Mouse (Mus musculus): Measurements from ENCODE around the gene Slc36a3. TPM values are rescaled to one million over a fixed set of nuclear protein-coding genes. Genes with fewer than 3 reads are reported as not detected.

Gene Slc36a3
- not detected in 2 replicates for total RNA-seq (2017)

- no peak for ATAC-seq (replicated peaks in 1 of 2; ENCODE audit: insufficient read depth in 1 of 2, low FRiP score in 2 of 2, low TSS enrichment in 1 of 2, low read depth in 1 of 2, poor library complexity in 2 of 2, severe bottlenecking in 2 of 2)
Measured at GRCm38 (mm10) chr11:55151608-55152007, at the start of gene Slc36a3. Gene Slc36a3, minus strand, starts transcription at chr11:55151708.

DNA sequence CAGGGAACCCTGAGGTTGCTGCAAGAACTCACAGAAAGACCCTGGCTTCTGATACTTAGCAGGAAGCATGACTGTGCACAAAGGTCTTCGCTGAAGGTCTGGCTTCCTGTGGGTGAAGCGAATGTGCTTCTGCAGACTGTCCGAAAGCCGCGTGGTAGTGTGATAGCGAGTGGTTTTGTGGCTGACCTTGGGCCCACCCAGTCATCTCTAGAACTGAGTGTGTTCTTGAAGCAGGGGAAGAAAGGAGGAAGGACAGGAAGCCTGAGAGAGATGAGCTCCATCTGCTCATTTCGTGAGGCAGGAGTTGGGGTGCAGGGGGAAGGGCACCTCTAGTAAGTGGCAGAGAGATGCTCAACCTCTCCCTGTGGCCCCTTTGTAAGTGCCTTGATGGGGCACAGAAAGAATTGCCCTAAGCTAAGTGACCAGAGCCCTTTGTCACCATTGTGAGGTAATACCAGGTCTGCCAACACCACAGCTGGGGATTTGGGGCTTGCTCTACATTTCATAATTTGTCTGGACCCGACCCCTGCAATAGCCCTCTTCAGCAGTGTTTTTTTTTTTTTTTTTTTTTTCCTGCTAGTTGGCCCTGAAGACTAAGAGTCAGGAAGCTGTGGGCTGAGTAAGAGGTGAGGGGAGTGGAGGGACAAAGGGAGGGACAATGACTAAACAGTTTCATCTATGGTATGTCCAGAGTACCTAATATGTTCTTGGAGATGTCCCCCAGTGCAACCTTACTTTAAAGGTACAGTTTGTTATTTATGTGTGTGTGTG lies 46.4 kb upstream of the Slc36a3 start:
- peak; percentile 82 to 89 for ATAC-seq (replicated peaks in 1 of 2; ENCODE audit: insufficient read depth in 1 of 2, low FRiP score in 2 of 2, low TSS enrichment in 1 of 2, low read depth in 1 of 2, poor library complexity in 2 of 2, severe bottlenecking in 2 of 2)

GRCm38 (mm10) chr11:55197086-55197485 lies 45.6 kb upstream of the Slc36a3 start:
- peak in 1 of 2 experiments; percentile 22; a peak in 1 of 4 replicates for ATAC-seq (replicated peaks in 1 of 2; ENCODE audit: insufficient read depth in 1 of 2, low FRiP score in 2 of 2, low TSS enrichment in 1 of 2, low read depth in 1 of 2, poor library complexity in 2 of 2, severe bottlenecking in 2 of 2)

DNA sequence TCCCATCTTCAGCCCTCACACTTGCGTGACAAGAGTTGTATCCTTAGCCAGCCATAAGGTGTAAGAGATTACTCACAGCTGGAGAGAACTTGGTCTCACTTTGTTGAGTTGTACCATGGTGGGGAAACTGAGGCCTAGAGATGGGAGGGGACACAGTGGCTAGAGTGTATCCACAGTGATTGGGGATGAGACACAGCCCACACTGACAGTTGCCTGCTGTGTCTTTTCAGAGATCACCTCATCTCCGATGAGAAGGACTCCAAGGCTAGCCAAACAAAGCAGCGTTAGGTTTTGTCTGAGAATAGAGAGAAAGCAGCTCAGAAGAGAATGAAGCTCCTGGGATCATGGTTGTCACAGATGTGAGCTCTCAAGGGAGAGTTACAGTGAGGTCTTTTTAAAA lies 38.7 kb upstream of the Slc36a3 start:
- no peak for ATAC-seq (replicated peaks in 1 of 2; ENCODE audit: insufficient read depth in 1 of 2, low FRiP score in 2 of 2, low TSS enrichment in 1 of 2, low read depth in 1 of 2, poor library complexity in 2 of 2, severe bottlenecking in 2 of 2)

GRCm38 (mm10) chr11:55187777-55188176 lies 36.3 kb upstream of the Slc36a3 start:
- no peak for ATAC-seq (replicated peaks in 1 of 2; ENCODE audit: insufficient read depth in 1 of 2, low FRiP score in 2 of 2, low TSS enrichment in 1 of 2, low read depth in 1 of 2, poor library complexity in 2 of 2, severe bottlenecking in 2 of 2)

- no peak for ATAC-seq (replicated peaks in 1 of 2; ENCODE audit: insufficient read depth in 1 of 2, low FRiP score in 2 of 2, low TSS enrichment in 1 of 2, low read depth in 1 of 2, poor library complexity in 2 of 2, severe bottlenecking in 2 of 2)
Measured at GRCm38 (mm10) chr11:55187292-55187691, 35.8 kb upstream of the Slc36a3 start.

- ATAC-seq (replicated peaks in 1 of 2; ENCODE audit: insufficient read depth in 1 of 2, low FRiP score in 2 of 2, low TSS enrichment in 1 of 2, low read depth in 1 of 2, poor library complexity in 2 of 2, severe bottlenecking in 2 of 2), result no peak
Measured at GRCm38 (mm10) chr11:55184733-55185291, 33.3 kb upstream of the Slc36a3 start, which contains the start of gene Slc36a2. Gene Slc36a2, minus strand, starts transcription at chr11:55185077.

GRCm38 (mm10) chr11:55184246-55184645 lies 32.7 kb upstream of the Slc36a3 start:
- ATAC-seq (replicated peaks in 1 of 2; ENCODE audit: insufficient read depth in 1 of 2, low FRiP score in 2 of 2, low TSS enrichment in 1 of 2, low read depth in 1 of 2, poor library complexity in 2 of 2, severe bottlenecking in 2 of 2), result no peak

DNA sequence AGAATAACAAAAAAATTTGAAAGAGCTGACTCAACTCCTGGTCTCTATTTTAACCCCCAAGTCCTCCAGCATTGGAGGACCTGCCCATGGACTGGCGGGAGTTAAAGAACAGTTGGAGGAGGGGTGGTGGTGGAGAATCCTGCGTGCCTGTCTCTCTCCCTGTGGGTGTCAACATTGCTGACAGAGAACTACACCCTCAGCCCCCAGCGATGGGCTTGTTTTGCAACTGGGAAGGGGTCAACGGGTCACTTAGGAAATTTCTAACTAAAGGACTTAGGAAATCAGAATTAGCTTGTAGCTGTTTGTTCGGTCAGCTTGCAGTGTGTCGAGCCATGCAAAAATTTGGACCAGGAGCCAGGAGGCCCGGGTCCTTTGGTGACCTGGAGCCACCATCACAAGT lies 31.6 kb upstream of the Slc36a3 start:
- no peak for ATAC-seq (replicated peaks in 1 of 2; ENCODE audit: insufficient read depth in 1 of 2, low FRiP score in 2 of 2, low TSS enrichment in 1 of 2, low read depth in 1 of 2, poor library complexity in 2 of 2, severe bottlenecking in 2 of 2)

DNA sequence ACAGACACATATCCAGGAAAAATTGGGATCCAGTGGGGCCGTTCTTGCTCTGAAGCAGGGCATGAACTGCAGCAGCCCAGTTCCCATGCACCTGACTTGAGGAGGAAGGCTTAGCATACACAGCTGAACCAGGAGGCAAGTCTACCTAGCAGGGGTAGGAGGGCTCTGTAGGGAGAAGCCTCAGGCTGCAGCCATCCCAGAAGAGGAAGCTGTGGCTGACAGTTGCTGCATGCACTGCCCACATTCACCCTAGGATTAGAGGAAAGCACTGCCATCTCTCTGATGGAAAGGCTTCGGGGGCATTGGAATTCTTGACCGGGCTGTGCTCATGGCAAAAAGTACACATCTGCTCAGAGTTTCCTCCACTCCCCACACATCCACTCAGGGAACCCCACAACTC lies 28.3 kb upstream of the Slc36a3 start:
- no peak for ATAC-seq (replicated peaks in 1 of 2; ENCODE audit: insufficient read depth in 1 of 2, low FRiP score in 2 of 2, low TSS enrichment in 1 of 2, low read depth in 1 of 2, poor library complexity in 2 of 2, severe bottlenecking in 2 of 2)

DNA sequence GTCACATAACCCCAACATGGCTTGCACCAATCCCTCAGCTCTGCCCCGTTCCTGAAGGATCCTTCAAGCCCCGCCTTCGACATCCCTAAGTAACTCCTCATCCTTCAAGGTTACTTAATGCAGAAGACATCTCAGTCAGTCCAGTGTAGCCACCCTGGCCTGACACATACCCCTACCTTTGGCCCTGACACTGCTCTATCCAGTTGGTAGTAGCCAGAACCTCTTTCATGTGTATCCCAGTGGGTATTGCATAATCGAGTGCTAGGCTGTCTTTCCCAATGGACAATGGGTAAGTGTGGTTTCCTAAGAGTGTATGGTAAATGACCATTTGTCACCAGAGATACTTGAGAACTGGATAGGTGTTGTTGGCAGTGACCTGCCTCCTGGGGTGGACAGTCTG lies 27.3 kb upstream of the Slc36a3 start:
- no peak for ATAC-seq (replicated peaks in 1 of 2; ENCODE audit: insufficient read depth in 1 of 2, low FRiP score in 2 of 2, low TSS enrichment in 1 of 2, low read depth in 1 of 2, poor library complexity in 2 of 2, severe bottlenecking in 2 of 2)

GRCm38 (mm10) chr11:55170501-55170900 lies 19.0 kb upstream of the Slc36a3 start:
- no peak for ATAC-seq (replicated peaks in 1 of 2; ENCODE audit: insufficient read depth in 1 of 2, low FRiP score in 2 of 2, low TSS enrichment in 1 of 2, low read depth in 1 of 2, poor library complexity in 2 of 2, severe bottlenecking in 2 of 2)

GRCm38 (mm10) chr11:55168914-55169313 lies 17.4 kb upstream of the Slc36a3 start:
- ATAC-seq (replicated peaks in 1 of 2; ENCODE audit: insufficient read depth in 1 of 2, low FRiP score in 2 of 2, low TSS enrichment in 1 of 2, low read depth in 1 of 2, poor library complexity in 2 of 2, severe bottlenecking in 2 of 2), result no peak

- ATAC-seq (replicated peaks in 1 of 2; ENCODE audit: insufficient read depth in 1 of 2, low FRiP score in 2 of 2, low TSS enrichment in 1 of 2, low read depth in 1 of 2, poor library complexity in 2 of 2, severe bottlenecking in 2 of 2), result no peak
Measured at GRCm38 (mm10) chr11:55168504-55168903, 17.0 kb upstream of the Slc36a3 start.

DNA sequence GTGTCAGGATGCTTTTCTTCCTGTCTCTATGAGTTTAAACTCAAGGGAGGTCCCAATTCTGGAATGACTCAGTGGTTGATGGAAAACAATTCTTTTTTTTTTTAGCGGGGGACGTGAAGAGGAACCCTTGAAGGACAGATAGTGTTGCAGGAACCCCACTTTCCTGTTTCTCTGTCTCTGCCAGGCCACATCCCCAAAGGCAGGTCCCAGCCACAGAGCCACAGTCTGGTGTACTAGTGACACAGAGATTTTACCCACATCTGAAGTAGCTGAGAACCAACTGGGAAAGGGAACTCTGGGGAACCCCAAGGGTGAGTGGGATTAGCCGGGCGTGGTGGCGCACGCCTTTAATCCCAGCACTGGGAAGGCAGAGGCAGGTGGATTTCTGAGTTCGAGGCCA lies 14.2 kb upstream of the Slc36a3 start:
- ATAC-seq (replicated peaks in 1 of 2; ENCODE audit: insufficient read depth in 1 of 2, low FRiP score in 2 of 2, low TSS enrichment in 1 of 2, low read depth in 1 of 2, poor library complexity in 2 of 2, severe bottlenecking in 2 of 2), result peak in 1 of 2 experiments; percentile 68; a peak in 3 of 4 replicates

- ATAC-seq (replicated peaks in 1 of 2; ENCODE audit: insufficient read depth in 1 of 2, low FRiP score in 2 of 2, low TSS enrichment in 1 of 2, low read depth in 1 of 2, poor library complexity in 2 of 2, severe bottlenecking in 2 of 2), result peak; percentile 48 to 61; a peak in 3 of 4 replicates
Measured at GRCm38 (mm10) chr11:55164723-55165122, 13.2 kb upstream of the Slc36a3 start.

GRCm38 (mm10) chr11:55162670-55163069 lies 11.2 kb upstream of the Slc36a3 start:
- ATAC-seq (replicated peaks in 1 of 2; ENCODE audit: insufficient read depth in 1 of 2, low FRiP score in 2 of 2, low TSS enrichment in 1 of 2, low read depth in 1 of 2, poor library complexity in 2 of 2, severe bottlenecking in 2 of 2), result peak; percentile 38 to 46; a peak in 2 of 4 replicates

DNA sequence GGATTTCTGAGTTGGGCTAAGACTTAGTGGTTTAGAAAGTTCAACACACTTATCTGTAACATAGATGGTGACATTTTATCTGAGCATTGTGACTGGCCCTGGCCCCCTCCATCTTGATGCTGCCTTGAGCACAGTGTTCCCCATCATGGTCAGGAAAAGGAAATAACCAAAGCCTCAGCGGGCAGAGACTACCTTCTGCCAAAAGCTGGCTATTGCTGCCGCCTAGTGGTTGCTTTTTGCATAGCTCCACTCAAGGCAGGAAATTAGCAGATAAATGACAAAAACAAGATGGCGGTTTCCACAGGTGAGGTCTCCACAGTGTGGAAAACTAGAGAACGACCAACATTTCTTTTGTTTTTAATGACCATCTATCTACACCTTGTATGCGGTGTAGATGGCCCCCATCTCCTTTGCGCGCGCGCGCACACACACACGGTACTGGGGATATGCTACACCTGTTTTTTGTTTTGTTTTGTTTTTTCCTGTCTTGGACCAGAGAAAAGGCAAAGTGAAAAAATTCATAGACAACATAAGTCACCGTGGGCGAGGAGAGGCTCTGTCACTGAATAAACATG lies 7.4 kb upstream of the Slc36a3 start:
- ATAC-seq (replicated peaks in 1 of 2; ENCODE audit: insufficient read depth in 1 of 2, low FRiP score in 2 of 2, low TSS enrichment in 1 of 2, low read depth in 1 of 2, poor library complexity in 2 of 2, severe bottlenecking in 2 of 2), result peak; percentile 57 to 66
